Mouse (Mus musculus): ENCODE results near the gene Cabp1.

DNA sequence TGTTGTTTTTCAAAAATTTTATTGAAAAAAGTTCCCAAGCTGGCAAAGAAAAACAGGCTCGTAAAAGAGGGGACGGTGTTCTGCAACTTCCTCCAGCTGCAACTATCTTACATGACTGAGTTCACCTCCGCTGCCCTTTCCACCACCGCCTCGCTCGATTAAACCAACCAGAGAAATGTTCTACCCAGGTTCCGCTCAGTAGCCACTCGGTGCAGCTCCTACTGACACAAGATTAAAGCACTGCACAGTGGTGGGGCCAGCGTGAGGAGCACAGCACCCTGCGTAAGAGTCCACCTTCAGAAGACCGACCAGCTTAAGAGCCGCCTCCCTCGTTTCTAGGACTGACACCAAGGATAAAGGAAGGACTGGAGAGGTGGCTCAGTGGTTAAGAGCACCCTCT, 42.7 kb downstream of the Cabp1 start:
- TF ChIP-seq CTCF (IDR thresholded peaks at IDR 0.05; ENCODE audit: extremely low read depth, insufficient read depth, insufficient read length, insufficient replicate concordance), result no peak
- no peak for TF ChIP-seq POLR2A (IDR thresholded peaks at IDR 0.05; ENCODE audit: low read depth, low read length)

Measured in spleen, adult 2 months (tissue).